Mouse (Mus musculus) liver, adult 2 months (tissue): Measurements from ENCODE around the gene Efnb3.

Source experiments
- CTCF ChIP-seq: fragments of 200-500 bp; IDR thresholded peaks from 2 replicates; pipeline ENCODE4 v1.5.1; 2011; ENCODE audit warnings: low read depth, low read length, control low read depth
- POLR2A ChIP-seq: fragments of 200-500 bp; IDR thresholded peaks from 2 replicates; pipeline ENCODE4 v1.6.1; 2011; ENCODE audit warnings: low read length, control low read depth; ENCODE audit not compliant: insufficient read depth; ENCODE audit errors: extremely low read depth

- TF ChIP-seq CTCF: no peak
- TF ChIP-seq POLR2A: no peak
Measured at GRCm38 (mm10) chr11:69540700-69541099, 19.3 kb downstream of the Efnb3 start.
